Mouse (Mus musculus) lung, postnatal 10 days (tissue): ENCODE results near the gene Tnf.
A peak's percentile ranks its signal among the peaks of the same experiment; 100 is the strongest.

Source experiments
- DNase-seq: peaks from one replicate; pipeline ENCODE4 v3.0.0; 2021

The Tnf gene

DNA sequence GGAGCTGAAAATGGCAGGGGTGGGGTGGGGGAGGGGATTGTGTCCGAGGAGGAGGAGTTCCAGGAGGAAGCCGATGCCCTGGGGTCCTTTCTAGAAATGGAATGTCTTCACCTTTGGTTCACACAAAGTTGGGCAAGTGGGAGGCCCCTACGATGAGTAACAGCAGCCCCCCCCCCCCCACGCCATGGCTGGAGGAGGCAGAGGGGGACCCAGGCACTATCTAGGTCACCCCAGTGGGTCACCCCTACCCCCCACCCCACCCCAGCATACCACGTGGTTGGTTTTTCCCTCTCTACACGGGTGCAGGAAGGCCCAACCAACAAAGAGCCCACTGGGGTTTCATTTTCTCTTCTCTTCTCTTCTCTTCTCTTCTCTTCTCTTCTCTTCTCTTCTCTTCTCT, 4.7 kb downstream of the Tnf start:
- no peak for DNase-seq

- DNase-seq = no peak
These were observed 5.5 kb downstream of the Tnf start for GRCm38 (mm10) chr17:35196321-35196641.

DNA sequence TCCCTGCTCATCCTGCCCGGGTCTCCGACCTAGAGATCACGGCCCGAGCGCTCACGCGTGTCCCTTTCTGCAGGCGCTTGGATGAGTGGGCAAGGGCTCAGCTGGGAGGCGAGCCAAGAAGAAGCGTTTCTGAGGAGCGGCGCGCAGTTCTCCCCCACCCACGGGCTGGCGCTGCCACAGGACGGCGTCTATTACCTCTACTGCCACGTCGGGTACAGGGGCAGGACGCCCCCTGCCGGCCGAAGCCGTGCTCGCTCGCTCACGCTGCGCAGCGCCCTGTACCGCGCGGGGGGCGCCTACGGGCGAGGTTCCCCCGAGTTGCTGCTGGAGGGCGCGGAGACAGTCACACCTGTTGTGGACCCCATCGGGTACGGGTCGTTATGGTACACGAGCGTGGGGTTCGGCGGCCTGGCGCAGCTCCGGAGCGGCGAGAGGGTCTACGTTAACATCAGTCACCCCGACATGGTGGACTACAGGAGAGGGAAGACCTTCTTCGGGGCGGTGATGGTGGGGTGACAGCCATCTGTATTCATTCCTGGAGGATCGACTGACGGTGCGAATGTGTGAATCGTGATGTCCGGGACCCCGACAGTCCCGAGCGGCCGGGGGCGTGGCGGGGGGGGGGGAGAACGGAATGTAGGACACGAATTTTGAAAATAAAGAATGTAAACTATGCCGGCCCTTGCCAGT, 6.0 kb downstream of the Tnf start:
- peak; percentile 90 for DNase-seq

GRCm38 (mm10) chr17:35194844-35195630, 6.8 kb downstream of the Tnf start:
- DNase-seq = no peak

GRCm38 (mm10) chr17:35193881-35194843, 7.6 kb downstream of the Tnf start, which contains the start of gene Ltb:
TSS of gene Ltb (plus strand) at chr17:35194439.
- DNase-seq = peak; percentile 40

GRCm38 (mm10) chr17:35192924-35193323, 8.9 kb downstream of the Tnf start:
- DNase-seq = no peak

GRCm38 (mm10) chr17:35191723-35192122, 10.1 kb downstream of the Tnf start:
- no peak for DNase-seq

DNA sequence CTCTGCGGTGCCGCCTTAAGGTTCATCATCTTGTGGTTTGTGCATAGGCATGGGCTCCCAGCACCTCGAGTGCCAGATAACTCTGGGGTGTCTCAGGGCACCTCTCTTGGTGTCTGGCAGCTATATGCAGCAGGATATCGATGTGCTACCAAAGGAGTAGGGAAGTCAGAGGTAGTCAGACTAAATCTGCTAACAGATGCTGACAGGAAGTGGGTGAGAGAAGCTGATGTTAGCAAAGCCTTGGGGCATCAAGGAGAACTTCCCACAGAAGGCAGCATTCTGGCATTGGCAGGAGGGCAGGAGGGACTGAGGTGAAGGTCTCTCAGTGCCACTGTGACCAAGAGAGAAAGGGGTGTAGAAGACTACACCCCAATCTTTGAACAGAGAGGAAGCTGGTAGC, 11.7 kb downstream of the Tnf start:
- DNase-seq = no peak

GRCm38 (mm10) chr17:35189186-35189585, 12.6 kb downstream of the Tnf start:
- no peak for DNase-seq

- no peak for DNase-seq
These were observed 13.7 kb downstream of the Tnf start, which contains the start of gene Lst1 for GRCm38 (mm10) chr17:35187959-35188610. TSS of gene Lst1 (minus strand) at chr17:35188439.

DNA sequence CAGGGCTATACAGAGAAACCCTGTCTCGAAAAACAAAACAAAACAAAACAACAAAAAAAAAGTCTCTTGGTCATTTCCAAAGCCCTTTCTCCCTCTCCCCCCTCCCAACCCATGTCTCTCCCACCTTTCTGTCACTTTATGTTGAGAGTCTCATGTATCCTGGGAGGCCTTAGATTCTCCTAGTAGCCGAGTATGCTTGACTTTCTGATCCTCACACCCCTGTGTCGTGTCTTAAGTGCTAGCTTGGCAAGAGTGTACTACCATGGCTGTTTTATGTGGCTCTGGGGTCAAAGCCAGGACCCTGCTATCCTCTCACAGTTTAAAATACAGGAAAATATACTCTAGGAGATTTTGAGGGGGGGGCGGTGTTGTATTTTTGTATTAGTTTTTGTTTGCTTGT, 14.5 kb downstream of the Tnf start:
- no peak for DNase-seq

GRCm38 (mm10) chr17:35186681-35187080, 15.1 kb downstream of the Tnf start:
- DNase-seq = peak; percentile 59

DNA sequence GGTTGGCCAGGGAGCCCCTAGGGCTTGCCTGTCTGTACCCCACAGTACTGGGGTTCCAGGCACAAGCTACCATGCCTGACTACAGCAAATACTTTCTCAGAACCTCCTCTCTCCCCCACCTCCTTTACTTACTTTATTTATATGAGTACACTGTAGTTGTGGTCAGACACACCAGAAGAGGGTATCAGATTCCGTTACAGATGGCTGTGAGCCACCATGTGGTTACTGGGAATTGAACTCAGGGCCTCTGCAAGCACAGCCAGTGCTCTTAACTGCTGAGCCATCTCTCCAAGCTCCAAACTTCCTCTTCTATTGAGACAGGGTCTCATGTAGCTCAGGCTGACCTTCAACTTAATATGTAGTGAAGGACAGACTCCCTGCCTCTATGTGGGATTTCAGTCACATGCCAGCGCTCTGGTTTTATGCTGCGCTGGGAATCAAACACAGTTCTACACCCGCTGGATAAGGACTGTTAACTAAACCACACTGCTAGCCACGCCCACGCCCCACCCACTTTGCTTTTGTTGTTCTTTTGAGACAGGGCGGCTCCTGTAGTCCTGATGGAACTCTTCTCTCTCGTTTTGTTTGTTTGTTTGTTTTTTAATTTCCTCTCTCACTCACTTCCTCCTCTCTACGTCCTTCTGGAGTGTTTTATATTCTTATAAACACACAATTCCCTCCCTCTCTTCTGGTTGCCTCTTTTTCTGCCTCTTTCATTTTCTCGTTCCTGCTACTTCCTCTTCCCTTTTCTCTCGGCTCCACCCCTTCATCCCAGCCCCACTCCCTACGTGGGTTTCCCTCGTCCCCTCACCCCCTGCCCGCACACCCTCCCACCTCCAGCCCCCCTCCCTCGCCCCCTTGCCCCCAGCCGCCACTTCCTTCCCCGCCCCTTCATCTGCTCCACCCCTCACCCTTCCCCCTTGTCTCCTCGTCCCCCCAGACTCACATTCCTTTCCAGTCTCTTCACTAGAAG, 15.9 kb downstream of the Tnf start:
- DNase-seq = peak; percentile 93

GRCm38 (mm10) chr17:35180093-35180492, 21.7 kb downstream of the Tnf start:
- DNase-seq = no peak

DNA sequence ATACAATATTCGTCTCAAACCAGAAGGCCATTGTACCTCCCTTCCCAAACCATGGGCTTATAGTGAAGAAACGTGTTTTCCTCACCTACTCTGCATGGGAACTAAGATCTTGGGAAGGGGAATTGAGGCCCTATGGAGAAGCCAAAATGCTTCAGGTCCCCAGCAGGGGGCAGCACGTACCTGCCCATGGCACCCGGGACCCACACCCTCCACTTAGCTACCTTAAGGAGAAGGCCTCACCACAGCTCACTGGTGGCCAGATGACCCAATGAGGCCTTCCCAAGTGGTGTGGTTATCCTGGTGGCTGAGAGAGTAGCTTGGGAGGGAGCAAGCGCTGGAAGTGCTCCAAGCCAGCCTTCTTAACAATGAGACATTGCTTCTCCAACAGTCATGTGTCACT, 23.3 kb downstream of the Tnf start:
- peak; percentile 85 for DNase-seq

DNA sequence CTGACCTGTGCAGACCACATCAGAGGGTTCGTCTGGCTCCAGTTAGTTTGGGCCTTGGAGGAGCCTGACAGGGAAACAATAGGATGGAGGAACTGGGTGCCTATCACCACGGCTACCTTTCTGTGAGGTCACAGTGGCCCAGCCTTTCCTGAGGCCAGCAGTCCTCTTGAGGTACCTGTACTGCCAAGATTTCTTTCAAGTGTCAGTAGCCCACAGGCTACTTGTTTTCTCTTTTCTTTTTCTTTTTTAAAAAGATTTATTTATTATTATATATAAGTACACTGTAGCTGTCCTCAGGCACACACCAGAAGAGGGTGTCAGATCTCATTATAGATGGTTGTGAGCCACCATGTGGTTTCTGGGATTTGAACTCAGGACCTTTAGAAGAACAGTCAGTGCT, 25.8 kb downstream of the Tnf start, which contains the start of gene Aif1:
Gene Aif1, minus strand, starts transcription at position 101 of the 400 bp plus-strand sequence.
- no peak for DNase-seq

DNA sequence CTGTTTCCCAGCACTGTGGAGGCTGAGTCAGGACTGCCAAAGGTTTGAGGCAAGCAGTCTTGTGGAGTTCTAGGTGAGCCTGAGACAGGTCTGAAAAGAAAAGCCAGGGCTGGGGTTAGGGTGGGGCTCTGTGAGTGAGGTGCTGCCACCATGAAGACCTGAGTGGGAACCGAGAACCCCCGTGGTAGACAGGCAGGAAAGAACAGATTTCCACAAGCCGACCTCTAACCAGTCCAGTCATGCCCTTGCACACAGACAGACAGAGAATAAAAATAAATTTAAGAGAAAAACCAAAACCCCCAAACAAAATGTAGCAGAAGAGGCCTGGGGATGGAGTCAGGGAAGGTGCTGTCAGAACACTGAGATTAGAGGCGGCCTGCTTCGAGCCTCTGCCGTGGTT, 26.4 kb downstream of the Tnf start:
- no peak for DNase-seq

DNA sequence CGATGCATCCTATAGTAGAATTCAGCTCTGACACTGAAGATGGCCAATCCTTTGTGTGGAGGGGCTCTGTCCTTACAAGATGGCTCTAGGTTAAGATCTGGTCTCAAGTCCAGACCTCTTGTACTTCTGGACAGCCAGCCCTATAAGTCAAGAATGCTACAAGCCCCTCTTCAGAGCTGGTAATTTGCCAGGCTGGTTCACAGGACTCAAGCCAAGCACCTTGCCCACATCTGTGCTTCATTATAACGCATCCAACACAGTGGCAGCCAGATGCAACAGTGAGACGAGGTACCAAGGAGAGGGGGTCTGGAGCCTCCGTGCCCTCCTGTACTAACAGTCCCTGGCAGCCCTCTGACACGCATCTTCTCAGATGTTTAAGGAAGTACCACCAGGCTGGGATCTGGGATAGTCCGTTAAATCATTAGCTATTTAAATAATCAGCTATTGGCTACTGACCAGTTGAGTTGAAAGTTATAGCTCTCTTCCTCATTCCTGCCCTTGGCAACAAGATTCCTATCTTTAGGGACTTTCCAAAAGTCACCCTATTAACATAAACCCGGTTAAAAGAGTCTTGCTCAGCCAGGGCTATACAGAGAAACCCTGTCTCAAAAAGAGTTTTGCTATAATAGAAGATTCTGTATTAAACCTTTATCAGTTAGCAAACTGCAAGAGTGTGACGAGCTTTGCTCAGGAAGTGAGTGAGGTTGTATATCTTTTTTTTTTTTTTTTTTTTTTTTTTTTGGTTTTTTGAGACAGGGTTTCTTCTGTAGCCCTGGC, 27.4 kb downstream of the Tnf start:
- DNase-seq = no peak

GRCm38 (mm10) chr17:35173329-35173728, 28.5 kb downstream of the Tnf start:
- no peak for DNase-seq

DNA sequence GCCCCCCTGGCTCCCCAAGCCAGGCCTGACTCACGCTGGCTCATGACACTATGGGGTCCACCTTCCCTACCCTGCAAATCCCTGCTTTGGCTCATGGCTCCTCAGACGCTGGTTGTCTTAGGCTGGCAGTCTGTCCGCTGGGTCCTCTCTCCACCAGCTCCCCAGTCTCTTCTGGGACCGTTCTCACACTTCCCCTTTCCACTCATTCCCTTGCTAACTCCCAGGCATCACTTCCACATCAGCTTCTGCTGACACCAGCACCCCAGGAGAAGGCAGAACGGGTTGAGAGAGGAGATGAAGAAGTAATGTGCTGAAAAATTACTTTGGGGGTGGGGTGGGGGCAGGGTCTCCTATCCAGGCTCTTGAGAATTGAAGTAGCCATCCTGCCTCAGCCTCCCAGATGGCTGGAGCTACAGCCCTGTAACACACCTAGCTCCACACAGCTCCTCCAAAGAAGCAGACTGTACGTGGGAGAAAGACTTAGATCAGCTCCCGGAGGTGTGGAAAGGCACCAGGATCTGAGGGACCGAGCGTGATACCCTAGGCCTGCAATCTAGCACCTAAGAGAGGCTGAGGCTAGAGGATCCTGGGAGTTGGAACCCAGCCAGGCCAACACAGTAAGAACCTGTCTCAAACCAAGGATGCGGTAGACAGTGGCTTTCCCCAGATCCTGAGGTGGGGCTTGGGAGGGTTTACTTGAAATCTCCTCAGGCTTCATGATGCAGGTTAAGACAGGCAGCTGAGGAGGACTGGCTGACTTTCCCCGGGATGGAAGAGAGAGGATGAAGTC, 29.2 kb downstream of the Tnf start:
- DNase-seq = no peak
